Mouse (Mus musculus) heart, postnatal 4 days (tissue): Measurements from ENCODE around the gene Retreg1. TPM values are rescaled to one million over a fixed set of nuclear protein-coding genes. Genes with fewer than 3 reads are reported as not detected.

Experiments used
- DNase-seq: peaks from one replicate; pipeline ENCODE4 v3.0.0; 2021
- total RNA-seq, 2 experiments: library from RNA; stranded (reverse); gene quantifications; 2 replicates each; pipeline ENCODE4 v1.2.3; 2021

The Retreg1 gene
- 100 to 1,000 TPM; 112 to 141 TPM for total RNA-seq

- peak; percentile 74 for DNase-seq
Measured at GRCm38 (mm10) chr15:25843086-25843991, at the start of gene Retreg1. Retreg1 (plus strand) TSS chr15:25843180.

GRCm38 (mm10) chr15:25794123-25794522 lies 48.9 kb upstream of the Retreg1 start:
- no peak for DNase-seq

DNA sequence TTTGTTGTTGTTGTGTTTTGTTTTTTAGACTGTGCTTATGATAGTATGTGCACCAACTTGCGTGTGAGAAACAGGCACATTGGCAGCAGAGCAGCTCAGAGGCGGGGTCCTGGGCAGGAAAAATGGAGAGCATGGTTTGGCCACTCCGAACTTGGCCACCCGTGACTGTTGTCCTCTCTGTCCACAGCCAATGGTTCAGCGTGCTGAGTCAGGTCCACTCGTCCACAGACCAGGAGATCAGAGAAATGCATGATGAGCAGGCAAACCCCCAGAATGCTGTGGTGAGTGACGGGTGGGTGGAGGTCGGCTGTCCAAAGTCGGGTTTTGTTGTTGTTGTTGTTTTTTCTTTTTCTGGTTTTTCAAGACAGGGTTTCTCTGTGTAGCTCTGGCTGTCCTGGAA lies 47.5 kb upstream of the Retreg1 start:
- no peak for DNase-seq

- peak; percentile 47 for DNase-seq
Measured at GRCm38 (mm10) chr15:25796353-25796752, 46.6 kb upstream of the Retreg1 start.

DNA sequence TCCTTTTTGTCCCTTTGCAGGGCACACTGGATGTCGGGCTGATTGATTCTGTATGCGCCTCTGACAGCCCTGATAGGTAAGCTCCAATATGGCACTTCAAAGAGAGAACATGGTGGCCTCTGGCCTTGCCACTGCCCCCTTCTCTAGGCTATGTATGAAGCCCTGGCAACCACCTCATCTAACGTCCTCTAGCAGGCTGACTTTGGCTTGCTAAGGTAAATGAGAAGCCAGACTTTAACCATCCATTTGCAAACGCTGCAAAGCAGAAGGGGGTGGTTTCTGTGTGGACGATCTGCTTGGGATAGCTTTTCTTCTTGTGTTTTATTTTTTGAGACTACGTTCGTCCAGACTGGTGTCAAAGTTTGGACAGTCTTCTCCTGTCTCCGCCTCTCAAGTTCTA lies 45.8 kb upstream of the Retreg1 start:
- DNase-seq: no peak

- no peak for DNase-seq
Measured at GRCm38 (mm10) chr15:25797888-25798287, 45.1 kb upstream of the Retreg1 start.

GRCm38 (mm10) chr15:25801726-25802125 lies 41.3 kb upstream of the Retreg1 start:
- DNase-seq: no peak

DNA sequence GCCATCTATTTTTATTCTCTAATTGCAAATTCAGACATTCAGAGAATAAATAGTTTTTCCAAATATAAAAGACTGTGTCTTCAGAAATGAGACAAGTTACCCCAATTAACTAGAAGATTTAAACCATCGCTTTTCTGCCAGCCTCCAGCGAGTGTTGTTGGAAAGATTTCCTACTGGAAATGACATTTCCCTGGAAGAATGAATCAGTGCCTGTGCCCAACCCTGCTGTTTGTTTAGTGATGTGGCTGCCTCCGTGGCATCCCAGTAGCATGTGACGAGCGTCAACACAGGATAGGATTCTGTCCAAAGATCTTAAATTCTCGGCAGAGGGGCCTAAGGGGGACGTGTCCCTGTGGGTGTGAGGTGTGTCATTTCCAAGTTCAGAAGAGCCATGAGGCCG lies 40.8 kb upstream of the Retreg1 start:
- no peak for DNase-seq

GRCm38 (mm10) chr15:25803111-25803510 lies 39.9 kb upstream of the Retreg1 start:
- no peak for DNase-seq

DNA sequence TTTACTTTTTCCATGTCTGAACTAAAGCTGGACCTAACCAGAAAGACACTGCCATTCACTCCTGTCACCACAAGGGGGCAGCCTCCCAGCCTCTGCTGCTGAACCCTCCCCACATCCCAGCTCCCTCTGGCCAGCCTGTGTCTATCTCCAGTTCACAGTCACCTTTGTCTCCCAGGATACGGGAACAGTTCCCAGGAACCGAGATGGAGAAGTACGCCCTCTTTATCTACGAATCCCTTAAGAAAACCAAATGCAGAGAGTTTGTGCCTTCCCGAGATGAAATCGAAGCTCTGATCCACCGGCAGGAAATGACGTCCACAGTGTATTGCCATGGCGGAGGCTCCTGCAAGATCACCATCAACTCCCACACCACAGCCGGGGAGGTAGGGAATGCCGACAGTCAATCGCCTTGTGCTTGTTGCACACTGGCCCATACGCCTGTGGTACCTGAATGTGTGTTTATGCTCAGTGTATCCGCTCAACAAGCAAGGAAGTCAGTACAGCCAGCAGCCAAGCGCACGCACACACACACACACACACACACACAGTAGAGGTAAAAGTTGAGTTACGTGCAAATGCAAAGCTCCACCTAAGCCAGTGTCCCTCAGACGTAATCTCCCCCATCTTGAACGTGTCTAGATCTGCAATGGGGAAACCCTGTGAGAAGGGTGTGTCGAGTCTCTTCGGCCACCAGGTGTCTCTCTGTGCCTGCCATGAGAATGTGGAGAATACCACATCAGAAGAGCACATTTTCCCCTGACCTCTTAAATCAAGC lies 37.5 kb upstream of the Retreg1 start:
- DNase-seq: peak; percentile 85

GRCm38 (mm10) chr15:25806363-25806762 lies 36.6 kb upstream of the Retreg1 start:
- no peak for DNase-seq

DNA sequence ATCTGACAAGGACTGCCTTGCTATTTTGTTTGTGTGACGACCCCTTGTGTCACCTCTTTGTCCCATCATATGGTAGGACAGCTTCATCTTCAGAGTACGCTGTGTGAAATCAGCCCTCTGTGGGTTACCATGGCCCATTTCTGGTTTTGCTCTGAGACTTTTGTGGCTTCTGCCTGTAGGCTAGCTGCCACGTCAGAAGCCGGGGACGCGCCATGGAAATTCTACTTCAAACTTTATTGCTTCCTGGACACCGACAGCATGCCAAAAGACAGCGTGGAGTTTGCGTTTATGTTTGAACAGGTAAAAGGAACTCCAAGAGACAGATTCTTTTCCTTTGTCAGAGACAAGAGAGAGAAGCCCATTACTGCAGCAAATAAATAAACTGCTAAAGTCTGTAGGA lies 36.1 kb upstream of the Retreg1 start:
- no peak for DNase-seq

DNA sequence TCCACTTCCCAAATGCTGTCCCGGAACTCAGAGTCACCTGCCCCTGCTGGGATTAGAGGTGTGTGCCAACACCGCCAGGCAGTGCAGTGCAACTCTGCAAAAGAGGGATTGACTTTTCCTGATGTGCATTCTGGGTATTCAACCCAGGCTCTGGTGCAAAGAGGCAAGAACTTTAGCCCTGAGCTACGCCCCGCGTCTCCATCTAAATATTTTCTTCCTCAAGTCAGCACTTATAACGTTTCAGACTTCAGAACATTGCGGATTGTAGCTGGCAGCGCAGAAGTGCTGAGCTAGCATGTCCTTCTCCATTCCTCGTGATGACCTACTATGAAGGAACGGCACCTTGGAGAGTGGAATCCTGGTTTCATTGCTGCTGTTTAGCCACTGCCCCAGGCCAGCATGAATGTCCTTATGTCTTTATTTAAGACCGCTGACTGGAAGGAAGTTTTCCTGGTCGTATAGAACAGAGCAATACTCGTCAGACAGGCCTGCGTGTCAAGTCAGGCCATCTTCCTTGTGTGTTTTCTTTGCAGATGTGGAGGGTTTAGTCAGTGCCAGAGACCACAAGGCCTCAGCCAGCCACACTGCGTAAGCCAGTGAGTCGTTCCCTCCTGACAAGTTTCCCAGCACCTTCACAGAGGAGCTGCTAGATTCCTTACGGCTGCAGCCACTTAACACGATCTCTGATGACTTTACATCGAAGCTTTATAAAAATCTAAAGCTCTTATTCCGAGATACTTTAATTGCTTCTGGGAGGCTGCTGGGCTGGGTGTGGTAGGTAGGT lies 34.1 kb upstream of the Retreg1 start:
- DNase-seq: no peak

- DNase-seq: no peak
Measured at GRCm38 (mm10) chr15:25809669-25810068, 33.3 kb upstream of the Retreg1 start.

- DNase-seq: peak; percentile 36
Measured at GRCm38 (mm10) chr15:25811834-25812250, 31.1 kb upstream of the Retreg1 start.

- no peak for DNase-seq
Measured at GRCm38 (mm10) chr15:25812479-25812878, 30.5 kb upstream of the Retreg1 start.

GRCm38 (mm10) chr15:25814535-25814934 lies 28.4 kb upstream of the Retreg1 start:
- DNase-seq: no peak

- DNase-seq: no peak
Measured at GRCm38 (mm10) chr15:25817191-25817590, 25.8 kb upstream of the Retreg1 start.

DNA sequence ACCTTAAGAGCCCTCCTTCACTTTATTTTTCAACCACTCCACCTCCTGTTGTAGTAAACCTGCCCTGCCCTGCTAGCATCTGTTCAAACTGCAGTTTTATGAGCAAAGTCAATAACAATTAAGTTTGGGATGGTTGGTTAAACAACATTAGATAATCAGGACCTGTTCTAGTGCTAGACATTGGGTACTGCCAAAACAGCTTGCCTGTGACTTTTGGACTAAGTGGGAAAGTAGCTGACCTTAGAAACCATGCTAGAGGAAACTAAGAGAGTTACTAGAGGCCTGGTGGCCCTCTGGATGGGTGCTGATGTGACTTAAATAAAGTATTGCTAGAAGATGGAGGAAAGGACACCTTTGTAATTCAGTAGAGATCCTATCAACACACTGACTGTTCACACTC lies 21.0 kb upstream of the Retreg1 start:
- no peak for DNase-seq

GRCm38 (mm10) chr15:25822656-25823055 lies 20.3 kb upstream of the Retreg1 start:
- DNase-seq: no peak

GRCm38 (mm10) chr15:25826531-25826961 lies 16.4 kb upstream of the Retreg1 start:
- DNase-seq: no peak

- DNase-seq: no peak
Measured at GRCm38 (mm10) chr15:25828464-25828863, 14.5 kb upstream of the Retreg1 start.

GRCm38 (mm10) chr15:25830426-25830825 lies 12.6 kb upstream of the Retreg1 start:
- DNase-seq: no peak
